Mouse (Mus musculus) ovary, adult 10 weeks (tissue): ENCODE measurements around the gene Zfp800. TPM values are rescaled to one million over a fixed set of nuclear protein-coding genes. Genes with fewer than 3 reads are reported as not detected.

Source experiments
- polyA plus RNA-seq: library from polyadenylated mRNA; stranded (reverse); fragments of 350-450 nt; fragmentation: Illumina TruSeq; extraction: RNeasy Lipid Tissue Mini Kit (QIAGEN cat#74804); gene quantifications from one replicate; pipeline ENCODE4 v1.2.3, GENCODE M21; 2014

Zfp800 gene
- polyA plus RNA-seq, result 88.9 TPM

GRCm38 (mm10) chr6:28397681-28398203 lies at the start of gene Zfp800:
TSS of gene Zfp800 (minus strand) at chr6:28398005.

GRCm38 (mm10) chr6:28428290-28428689 lies 30.5 kb upstream of the Zfp800 start, which contains the start of gene Gcc1:
TSS of gene Gcc1 (minus strand) at chr6:28428390.

GRCm38 (mm10) chr6:28427096-28427839 lies 29.5 kb upstream of the Zfp800 start, which contains the start of gene Fscn3:
TSS of gene Fscn3 (plus strand) at chr6:28427789.

GRCm38 (mm10) chr6:28423313-28423712 lies 25.5 kb upstream of the Zfp800 start, which contains the start of gene Arf5:
TSS of gene Arf5 (plus strand) at chr6:28423560.

Other genes with a start within 250 kb of the Zfp800 start
- gene Arf5, start 25.6 kb upstream of the Zfp800 start, polyA plus RNA-seq, result 23.9 TPM
- gene Fscn3, start 29.8 kb upstream of the Zfp800 start, polyA plus RNA-seq, result not detected
- 12.7 TPM for gene Gcc1, start 30.4 kb upstream of the Zfp800 start, polyA plus RNA-seq
- gene Pax4, start 51.3 kb upstream of the Zfp800 start, polyA plus RNA-seq, result not detected
- 25.0 TPM for gene Snd1, start 77.1 kb upstream of the Zfp800 start, polyA plus RNA-seq